Mouse (Mus musculus) lung, adult 18-20 months (tissue): Measurements from ENCODE around the gene Bri3.
A peak's percentile ranks its signal among the peaks of the same experiment; 100 is the strongest.
"Not testable (repeated sequence)": the region's sequence is repeated elsewhere in the genome, so short reads cannot be mapped to it uniquely, and the experiment has no call there.

ENCODE experiments used
- DNase-seq, 2 experiments: peaks; one replicate each; pipeline ENCODE4 v3.0.0; 2022; ENCODE audit warnings: mixed read lengths in 2 of 2

The Bri3 gene

GRCm38 (mm10) chr5:144364680-144365357 lies 120.6 kb downstream of the Bri3 start:
- DNase-seq = no peak

DNA sequence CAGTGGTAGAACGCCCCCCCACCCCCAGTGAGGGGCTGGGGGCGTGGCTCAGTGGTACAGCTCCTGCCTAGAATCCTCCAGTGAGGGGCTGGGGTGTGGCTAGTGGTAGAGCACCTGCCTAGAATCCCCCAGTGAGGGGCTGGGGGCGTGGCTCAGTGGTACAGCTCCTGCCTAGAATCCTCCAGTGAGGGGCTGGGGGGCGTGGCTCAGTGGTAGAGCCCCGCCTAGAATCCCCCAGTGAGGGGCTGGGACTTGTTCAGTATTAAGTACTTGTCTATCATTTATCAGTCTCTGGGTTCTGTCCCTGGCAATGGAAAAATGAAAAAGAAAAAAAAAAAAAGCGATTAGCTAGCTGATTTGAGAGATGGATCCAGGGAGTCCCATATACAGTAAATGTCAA lies 122.3 kb downstream of the Bri3 start:
- DNase-seq = not testable (repeated sequence)

DNA sequence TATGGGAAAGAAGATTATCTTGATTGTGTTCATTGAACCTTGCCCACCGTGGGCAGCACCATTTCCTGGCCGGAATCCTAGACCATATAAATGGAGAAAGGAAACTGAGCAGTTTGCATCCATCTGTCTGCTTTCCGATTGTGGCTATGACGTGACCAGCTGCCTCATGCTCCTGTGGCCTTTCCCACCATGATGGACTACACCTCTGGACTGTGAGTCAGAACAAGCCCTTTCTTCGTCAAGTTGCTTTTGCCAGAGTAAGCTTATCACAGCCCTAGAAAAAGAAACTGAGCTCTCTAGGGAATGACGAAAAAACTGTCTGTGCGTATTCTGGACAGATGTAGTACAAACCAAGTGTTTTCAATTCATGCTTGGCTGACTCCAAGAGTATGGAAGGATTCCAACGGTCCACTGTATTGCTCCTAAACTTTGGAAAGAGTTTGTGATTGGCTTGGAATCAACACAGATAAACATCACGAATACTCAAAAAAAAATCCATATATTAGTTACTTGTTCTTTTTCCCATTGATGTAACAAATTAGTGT lies 124.5 kb downstream of the Bri3 start:
- DNase-seq = no peak

GRCm38 (mm10) chr5:144370986-144371385 lies 126.7 kb downstream of the Bri3 start:
- DNase-seq = no peak

DNA sequence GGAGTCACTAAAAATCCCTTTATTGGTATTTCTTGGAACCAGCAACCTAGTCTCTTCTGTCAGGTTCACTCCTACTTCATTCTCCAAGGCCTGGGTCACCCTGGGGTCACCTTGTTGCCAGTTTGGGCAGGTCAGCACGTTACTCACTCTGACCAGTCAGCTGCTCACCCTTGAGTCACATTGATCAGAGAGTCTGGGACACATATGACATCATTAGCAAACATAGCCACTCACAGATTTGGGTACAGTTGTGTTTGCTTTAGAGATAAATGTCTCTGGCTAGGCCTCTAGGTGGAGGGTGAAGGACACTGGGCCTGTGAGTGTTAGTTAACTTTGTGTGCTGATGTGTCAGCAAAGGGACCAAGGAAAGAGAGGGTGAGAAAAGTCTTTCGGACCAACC lies 127.9 kb downstream of the Bri3 start:
- DNase-seq = peak; percentile 33 to 67

DNA sequence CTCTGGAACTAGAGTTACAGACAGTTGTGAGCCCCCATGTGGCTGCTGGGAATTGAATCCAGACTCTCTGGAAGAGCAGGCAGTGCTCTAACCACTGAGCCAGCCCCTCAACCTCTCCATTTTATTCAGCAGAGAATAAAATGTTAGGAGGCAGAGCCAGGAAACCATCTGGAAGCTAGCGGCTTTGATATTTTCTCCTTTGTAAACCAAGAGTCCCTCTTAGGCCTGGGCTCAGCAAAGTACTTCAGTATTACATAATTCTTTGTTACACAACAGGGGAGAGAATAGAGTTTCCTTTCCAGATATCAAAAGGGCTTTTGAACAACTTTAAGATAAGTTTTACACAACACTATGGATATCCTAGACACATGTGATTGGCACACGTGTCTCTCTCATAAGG lies 128.6 kb downstream of the Bri3 start:
- DNase-seq = peak; percentile 33 to 70

- DNase-seq = no peak
Observed at GRCm38 (mm10) chr5:144379431-144379830, 135.2 kb downstream of the Bri3 start.

GRCm38 (mm10) chr5:144380689-144381088 lies 136.5 kb downstream of the Bri3 start:
- DNase-seq = no peak

GRCm38 (mm10) chr5:144381782-144382181 lies 137.5 kb downstream of the Bri3 start:
- DNase-seq = peak in 1 of 2 experiments; percentile 11

DNA sequence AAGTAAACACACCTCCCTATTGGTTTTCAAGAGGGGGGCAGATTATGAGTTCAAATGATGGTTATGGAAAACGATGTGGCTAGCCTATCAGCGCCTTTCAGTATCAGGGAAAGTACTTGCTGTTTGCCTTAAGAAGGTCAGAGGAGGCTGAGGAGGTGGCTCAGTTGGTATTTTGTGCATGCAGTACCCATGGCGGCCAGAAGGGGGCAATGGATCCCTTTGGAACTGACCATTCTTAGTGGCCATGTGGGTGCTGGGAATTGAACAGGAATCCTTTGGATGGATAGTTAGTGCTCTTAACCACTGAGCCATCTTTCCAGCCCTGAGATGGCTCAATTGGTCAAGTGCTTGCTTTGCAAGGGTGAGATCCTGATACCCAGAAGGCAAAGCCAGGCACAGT lies 139.7 kb downstream of the Bri3 start:
- DNase-seq = no peak

GRCm38 (mm10) chr5:144387851-144388250 lies 143.6 kb downstream of the Bri3 start:
- peak; percentile 13 to 46 for DNase-seq

DNA sequence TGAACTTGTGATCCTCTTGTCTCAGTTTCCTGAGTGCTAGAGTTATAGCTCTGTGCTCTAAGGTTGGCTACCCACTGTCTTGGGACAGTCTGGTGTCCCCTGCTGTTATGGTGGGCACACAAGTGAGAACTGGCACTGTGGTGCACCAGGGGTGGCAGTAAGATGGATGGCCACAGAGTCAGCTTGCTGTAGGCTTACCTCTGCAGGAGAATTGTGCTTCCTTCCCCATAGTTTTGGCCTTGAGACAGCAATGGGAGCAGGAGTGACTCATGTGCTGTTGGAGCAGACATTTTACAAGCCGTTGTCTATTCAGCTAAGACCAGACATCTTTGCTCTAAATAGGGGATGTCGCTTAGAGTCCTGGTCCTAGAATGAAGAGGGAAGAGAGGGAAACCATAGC lies 149.9 kb downstream of the Bri3 start:
- no peak for DNase-seq

DNA sequence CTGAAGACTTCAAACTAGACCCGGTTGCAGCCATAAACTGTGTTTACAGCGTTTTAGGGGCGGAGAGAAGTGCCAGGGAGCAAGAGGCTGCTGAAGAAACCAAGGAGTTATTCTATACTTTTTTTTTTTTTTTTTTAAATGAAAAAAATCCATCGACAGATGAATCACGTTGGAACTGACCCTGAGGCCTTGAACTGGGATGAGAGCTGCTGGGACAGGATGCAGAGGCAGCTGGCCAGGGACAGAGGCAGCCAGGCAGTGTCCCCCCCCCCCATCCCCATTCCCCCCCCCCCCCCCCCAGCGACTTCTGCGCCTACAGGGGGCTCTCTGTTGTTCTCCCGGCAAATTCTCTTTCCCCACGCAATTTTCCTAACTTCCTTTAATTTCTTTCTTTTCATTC lies 153.3 kb downstream of the Bri3 start:
- DNase-seq = no peak

GRCm38 (mm10) chr5:144400821-144401220 lies 156.6 kb downstream of the Bri3 start:
- no peak for DNase-seq

GRCm38 (mm10) chr5:144406256-144406655 lies 162.0 kb downstream of the Bri3 start:
- DNase-seq = no peak

GRCm38 (mm10) chr5:144410666-144411065 lies 166.4 kb downstream of the Bri3 start:
- no peak for DNase-seq

DNA sequence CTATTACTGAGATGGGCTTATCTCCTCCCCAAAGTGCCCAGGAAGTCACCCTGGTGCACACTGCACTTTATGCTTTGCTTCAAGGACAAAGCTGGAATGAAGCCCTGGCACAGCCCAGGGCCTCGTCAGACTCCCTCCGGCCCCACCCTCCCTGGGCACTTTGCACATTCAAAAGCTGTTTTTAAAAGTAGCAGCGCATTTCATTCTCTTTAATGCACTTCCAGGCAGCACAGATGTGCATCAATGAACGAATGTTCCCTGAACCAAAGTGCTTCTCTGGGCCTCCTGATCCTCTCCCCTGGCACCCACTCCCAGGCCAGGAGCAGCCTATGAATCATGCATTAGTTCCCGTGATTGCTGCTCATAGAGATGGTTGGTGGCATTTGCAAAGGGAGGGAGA lies 167.5 kb downstream of the Bri3 start:
- no peak for DNase-seq

- no peak for DNase-seq
Observed at GRCm38 (mm10) chr5:144412781-144413180, 168.5 kb downstream of the Bri3 start.

DNA sequence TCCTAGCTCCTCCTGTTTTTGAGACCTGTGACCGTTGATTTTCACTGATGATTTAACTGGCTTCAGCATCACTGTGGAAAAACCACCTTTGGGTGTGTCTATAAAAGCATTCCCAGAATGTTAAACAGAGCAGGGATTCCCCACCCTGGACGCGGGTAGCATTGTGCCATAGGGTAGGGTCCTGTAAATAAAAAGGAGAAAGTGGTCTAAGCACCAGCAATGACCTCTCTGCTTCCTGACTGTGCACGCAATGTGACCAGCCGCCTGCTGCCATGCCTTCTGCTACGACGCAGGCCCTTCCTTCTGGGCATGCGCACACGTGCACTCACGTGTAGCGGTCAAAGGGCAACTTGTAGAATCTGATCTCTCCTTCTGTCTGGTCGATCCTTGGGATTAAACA lies 174.2 kb downstream of the Bri3 start:
- no peak for DNase-seq

DNA sequence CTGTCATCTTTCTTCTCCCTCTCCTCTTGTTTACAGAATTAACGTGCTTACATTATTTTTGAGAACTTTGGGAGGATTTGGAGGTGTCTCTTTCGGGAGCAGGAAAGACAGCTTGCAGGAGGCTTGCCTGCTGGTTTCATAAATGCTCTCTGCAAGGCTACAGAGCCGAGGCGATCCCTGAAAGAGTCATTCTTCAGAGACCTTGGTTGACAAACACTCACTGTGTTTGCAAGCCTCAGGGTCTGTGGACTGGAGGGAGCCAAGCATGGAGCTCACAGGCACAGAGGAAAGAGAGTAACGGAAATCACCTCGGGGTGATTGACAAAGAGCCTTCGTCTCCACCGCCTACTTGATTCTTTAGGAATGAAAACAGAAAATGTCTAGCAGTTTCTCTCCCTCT lies 175.8 kb downstream of the Bri3 start:
- DNase-seq = no peak

DNA sequence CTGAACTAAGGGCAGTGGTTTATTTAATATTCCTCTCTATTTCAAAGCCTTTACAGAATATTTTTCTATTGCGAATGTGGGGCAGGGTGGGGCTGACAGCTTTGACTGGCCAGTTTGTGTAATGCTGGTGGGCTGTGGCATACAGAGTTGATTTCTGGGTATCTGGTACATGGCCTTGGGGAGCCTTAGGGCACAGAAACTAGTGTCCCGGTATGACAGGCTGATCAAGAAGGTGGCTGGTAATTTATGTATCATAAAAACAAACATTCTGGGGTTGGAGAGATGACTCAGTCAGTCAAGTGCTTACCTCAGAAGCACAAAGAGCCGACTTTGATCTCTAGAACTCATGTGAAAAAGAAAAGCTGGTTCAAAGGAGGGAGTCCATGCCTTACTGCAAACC lies 182.5 kb downstream of the Bri3 start:
- DNase-seq = no peak

DNA sequence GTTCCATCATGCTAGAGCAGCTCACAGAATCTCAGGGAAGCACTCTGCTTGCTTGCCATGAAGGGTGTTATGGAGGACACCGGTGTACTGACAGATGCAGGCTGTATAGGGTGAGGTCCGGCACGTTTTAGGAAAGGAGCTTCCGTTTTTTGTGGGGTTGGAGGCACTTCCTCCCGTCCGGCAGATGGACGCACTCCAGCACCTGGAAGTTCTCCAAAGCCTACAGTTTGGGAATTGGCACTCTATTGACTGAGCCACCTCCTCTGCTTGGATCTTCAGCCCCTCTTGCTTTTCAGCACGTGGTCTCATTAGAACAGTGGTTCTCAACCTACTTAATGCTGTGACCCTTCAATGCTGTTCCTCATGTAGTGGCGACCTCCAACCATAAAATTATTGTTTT lies 183.6 kb downstream of the Bri3 start:
- no peak for DNase-seq

DNA sequence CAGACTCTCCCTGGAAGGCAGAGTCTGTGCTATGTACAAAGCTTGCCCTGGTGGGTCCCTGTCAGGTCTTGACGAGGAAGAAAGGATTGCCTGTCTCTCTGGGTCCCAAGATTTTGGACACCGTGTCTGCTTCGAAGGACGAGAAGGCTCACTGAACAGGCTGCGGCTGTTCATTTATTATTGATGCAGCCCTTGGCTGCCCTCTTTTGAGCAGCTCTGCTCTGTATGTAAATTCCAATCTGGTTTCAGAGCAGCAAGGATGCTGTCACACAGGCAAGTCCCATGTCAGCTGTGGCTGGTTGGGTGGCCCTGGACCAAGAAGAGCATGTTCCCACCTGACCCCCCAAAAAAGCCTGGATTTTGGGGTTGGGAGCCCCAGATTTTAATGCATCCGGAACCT lies 187.2 kb downstream of the Bri3 start:
- DNase-seq = no peak

GRCm38 (mm10) chr5:144439286-144440040 lies 195.2 kb downstream of the Bri3 start:
- no peak for DNase-seq
